Mouse (Mus musculus) cerebellum, adult (tissue): ENCODE data around the gene Gm10318.
A peak's percentile ranks its signal among the peaks of the same experiment; 100 is the strongest.

Experiments
- ATAC-seq: cut with Nextera tagmentation; 2 replicates; pipeline ENCODE4 v1.9.2; 2017; ENCODE audit warnings: mild to moderate bottlenecking, moderate library complexity, mixed read lengths; ENCODE audit not compliant: insufficient number of reproducible peaks, low FRiP score, low TSS enrichment

The Gm10318 gene

DNA sequence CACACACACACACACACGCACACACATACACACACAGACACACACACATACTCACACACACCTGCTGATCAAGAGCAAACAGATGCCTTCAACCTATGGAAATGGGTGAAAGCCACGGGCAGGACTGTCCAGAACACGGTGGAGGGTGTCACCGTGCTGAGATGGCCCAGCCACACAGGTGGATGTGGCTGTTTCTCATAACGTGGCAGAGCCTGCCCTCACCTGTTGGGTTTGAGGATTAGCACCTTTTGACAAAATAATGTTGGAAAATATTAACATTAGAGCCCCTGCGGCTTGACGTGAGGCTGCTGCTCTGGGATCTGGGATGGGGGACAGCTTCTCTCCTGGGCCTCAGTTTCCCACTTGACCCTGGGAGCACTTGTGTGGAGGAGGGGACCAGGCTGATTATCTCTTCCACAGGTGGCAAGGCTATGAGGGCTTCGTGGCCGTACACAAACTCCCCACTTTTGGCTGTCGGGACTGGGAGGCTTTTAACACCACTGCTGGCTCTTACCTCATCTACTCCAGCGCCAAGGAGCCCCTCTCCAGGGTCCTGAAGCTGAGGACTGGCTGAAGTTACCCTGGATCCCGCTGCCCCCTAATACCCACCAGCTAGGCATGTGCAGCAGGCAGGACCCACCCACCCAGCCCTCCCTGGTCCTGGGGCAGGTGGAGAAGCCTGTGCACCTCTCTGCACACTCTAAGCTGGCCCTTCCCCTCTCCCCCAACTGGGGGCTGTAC is 33.5 kb downstream of the Gm10318 start:
- no peak for ATAC-seq

DNA sequence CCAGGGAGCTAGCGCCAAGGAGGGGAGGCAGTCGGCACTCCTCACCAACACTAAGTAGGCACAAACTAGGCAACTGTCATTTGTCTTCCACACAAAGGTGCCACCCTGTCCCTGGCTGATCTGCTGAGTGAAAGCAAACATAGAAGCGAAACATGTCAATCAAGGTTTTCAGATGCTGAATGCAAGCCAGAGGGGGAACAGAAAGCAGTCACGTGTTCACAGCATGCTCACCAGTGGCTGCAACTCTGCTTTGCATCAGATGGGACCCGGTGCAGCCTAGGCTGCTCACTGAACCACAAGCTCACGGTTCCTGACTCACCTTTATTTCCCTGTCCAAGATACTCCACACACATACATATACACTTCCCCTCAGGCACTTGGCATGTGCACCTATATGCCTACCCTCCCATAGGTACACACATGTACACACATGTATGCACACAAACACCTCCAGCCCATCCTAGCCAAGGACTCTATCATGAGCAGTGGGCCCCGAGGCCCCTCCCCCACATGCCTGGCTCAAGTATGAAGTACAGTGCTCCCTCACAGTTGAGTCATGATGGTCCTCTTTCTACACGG is 38.4 kb downstream of the Gm10318 start:
- ATAC-seq, result no peak

DNA sequence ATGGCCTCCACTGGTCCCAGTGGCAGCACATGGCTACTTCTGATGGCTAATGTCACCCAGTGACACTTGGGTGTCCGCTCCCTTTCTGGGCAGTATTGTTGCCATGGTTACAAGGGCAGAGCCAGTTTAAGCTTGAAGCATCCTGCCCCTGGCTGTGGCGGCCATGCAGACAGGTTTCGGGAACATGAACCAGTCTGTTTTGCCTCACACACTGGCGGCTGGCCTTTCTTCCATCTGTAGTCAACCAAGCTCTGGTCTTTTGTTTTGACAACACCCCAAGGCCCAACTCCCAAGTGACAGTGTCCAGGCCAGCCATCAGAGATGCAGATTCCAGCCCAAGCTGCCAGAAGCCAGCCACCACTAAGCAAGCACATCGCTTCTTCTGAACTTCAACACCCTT is 42.9 kb downstream of the Gm10318 start:
- no peak for ATAC-seq

DNA sequence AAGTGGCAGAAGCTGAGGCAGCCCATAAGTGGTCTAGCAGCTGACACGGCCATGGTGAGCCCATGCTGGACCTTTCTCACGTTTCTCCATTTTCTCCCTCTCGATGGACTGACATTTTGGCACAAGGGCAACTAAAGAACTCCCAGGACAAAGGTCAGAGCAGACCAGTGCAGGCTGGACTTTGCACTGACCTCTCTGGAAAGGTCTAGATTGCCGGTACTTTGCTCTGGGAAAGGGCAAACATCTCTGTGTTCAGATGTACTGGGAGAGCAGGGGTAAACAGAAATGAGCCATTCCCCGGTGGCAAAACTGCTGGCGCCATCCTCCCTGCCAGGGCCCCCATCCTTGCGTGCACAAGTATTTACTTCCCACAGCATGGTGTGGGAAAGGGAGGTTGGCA is 47.5 kb downstream of the Gm10318 start:
- ATAC-seq, result no peak

DNA sequence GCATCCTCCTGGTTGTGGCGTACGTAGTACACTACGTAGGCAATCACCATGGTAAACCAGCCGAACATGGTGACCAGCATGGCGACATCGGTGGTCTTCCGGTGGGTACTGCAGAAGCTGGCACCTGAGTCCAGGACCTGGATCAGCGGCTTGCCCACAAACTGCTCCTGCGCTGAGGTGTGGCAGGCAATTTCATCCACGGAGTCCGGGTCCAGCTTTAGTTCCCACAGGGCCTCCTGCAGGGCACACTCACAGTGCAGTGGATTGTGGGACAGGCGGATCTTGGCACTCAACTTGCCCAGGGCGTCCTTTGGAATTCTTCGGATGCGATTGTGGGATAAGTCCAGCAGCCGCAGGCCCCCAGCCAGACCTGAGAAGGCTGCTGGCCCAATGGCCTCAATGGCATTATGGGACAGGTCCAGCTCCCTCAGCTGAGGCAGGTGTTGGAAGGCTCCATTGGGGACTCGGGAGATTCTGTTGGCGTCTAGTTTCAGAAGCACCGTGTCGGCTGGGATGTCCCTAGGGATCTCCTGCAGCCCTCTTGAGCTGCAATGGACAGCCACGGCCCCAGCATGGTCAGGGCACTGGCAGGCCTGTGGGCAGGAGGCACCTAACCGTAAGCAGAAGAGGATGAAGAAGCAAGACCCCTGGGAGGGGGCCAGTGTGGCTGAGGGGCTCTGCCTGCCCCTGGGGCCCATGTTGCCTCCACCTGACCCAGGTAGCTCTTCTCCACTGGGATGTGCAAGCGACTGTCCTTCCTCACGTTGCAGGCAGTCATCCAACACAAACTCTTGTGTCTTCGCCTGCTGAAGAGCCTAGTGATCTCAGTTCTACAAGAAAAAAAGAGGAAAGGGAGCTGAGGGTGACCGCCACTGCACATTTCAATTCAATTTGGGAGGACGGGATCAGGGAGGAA is 48.5 kb downstream of the Gm10318 start:
- ATAC-seq, result no peak

DNA sequence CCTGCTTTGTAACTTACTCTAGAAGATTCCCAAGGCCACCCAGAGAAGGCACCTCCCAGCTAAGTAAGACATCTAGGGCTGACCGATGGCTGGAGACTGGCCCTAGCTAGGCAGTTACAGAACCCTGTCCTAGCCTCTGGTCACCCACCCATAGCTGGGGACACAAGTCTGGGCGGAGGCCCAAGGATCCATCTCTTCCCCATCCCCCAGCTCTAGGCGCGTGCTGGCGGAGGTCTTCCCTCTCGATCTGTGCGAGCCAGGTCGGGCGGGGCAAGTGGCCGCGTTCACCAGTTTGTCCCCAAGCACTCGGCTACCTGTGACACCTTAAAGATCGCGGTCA is 49.2 kb downstream of the Gm10318 start:
- no peak for ATAC-seq

DNA sequence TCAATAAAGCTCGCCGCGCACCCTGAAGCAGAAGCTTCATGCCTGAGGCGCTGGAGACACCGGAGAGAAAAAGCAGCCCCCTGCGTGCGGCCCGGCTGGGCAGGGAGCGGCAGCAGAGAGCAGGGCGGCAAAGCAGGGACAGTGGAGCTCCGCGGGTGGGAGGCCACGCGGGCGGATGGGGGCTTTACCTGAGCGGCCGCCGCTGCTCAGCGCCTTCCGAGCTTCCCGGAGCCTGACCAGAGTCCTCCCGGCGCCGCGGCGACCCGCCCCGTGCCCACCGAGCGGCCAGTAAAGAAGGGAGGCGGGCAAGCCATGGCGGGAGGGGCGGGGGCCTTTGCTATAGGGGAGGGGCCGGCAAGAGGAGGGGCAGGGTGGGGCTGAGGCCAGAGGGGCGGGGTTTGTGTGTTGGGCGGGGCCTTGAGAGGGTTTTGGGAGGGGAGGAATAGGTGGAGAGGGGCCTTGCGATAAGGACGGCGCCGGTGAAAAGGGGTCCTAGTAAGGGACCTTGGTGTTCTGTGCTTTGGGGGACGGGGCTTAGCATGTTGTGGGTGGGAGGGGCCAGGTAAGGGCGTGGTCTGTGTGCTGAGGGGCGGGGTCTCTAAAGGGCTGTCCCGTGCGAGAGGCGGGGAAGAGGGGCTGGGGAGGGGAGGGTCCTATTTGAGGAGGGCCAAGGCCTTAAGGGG is 49.7 kb downstream of the Gm10318 start, which contains the start of gene Lrrc3:
TSS of gene Lrrc3 (minus strand) at position 326 of the 683 bp plus-strand sequence.
- peak; percentile 73 for ATAC-seq

DNA sequence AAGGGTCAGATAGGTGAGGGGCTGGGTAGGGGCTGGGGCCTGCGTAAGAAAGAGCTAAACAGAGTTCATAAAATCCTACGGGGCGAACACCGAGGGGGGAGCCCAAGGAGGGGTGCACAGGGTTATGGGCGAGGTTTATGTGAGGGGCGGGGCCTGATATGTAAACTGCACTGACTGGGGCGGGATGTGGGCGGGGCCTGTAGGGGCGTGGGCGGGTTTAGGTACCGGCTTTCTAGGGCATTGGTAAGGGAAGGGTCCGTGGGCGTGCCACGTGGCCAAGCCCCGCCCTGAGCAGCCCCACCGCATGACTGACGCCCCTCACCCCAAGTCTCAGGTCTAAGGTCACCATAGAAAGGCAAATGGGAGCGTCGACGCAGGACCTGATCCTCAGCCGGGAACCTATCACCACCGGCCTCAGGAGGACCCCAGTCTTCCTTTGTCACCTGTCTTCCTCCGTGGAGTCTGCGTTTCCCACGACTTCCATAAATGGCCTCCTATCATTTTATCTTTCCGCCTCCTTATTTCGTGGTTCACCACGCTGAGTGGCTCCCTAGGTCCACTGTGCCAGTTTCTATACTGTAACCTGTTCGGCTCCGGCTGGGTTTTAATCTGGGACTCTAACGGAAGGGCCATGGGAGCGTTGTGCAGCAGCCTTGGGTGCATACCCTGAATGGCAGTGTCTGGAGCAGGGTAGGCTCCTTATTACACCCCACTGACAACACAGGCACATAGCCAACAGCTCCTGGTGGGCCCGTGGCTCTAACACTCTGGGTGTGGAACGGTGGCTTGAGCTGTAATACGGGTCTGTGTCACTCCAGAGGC is 50.4 kb downstream of the Gm10318 start:
- peak; percentile 31; the same call in 1 of the 2 replicates for ATAC-seq
